Mouse (Mus musculus): ENCODE results near the gene Fam131b. TPM values are rescaled to one million over a fixed set of nuclear protein-coding genes. Genes with fewer than 3 reads are reported as not detected.

Fam131b gene
- polyA plus RNA-seq, 1 experiment from 2014 or later: not detected

DNA sequence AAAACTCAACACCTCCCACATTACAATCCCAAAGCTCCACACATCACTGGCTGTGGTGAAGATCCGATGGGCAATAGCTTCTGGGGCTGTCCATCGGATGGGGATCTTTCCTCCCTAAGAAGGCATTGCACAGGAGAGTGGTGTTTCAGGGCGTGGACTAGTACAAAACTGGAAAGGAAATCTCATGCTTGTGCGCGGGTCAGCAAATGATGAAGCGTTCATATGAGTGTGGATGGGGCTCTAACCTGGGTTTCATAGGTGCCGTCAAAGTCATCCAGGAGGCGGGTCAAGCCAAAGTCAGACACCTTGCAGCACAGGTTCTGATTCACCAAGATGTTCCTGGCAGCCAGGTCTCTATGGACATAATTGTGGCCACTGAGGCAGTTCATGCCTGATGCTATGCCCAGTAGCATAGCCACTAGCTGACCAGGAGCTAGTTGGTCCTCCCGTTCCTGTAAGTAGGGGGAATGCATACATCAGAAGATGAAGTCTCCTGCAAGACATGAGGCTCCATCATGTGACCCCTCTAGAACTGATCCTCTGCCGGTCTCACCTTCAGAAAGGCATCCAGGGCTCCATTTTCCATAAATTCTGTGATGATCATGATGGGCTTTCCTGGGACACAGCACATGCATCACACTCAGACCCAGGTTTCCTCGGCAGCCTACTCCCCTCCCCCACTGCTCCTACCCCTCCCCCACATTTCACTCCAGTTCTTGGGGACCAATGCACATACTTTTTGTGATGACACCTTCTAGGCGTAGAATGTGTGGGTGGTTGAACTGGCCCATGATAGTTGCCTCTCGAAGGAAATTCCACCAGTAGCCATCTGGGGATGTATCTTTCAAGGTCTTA is 36.8 kb upstream of the Fam131b start:
- Histone ChIP-seq H3K4me3 (ENCODE audit: inconsistent target) (no peak overlapping the region), H3K36me3 (ENCODE audit: inconsistent target) (peaks cover 44% of the 10 kb centered on the region)
- WGBS (ENCODE audit: missing documents): 91% methylated on average over 11 of the region's 13 CpGs

DNA sequence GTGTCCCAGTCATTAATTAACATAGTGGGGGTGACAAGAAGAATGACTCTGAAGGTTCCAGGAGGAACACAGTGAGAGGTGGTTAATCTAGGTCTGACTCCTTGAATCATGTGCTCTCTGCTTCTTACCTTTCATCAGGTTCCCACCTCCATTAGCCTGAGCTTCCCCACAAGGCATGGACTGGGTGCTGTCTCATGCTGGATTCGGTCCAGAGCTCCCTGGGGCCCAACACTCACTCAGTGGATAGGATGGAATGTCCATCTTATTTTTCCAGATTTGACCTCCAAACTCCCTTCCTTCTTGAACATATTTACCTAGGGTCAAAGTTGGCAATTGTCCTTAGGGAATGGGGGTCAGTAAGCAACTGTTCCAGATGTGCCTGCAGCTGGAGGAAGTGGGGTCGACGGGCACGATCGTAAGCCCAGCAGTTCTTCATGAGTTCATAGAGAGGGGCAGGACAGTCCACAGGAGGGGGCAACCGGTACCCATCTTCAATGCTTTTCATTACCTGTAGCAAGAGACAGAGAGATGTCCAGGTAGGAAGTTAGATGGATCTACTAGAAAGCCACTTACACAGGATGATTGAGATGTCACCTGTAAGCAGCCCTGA is 35.9 kb upstream of the Fam131b start:
- peaks cover 53% of the 10 kb centered on the region for H3K36me3 ChIP-seq (ENCODE audit: inconsistent target)
- no peaks in the 10 kb centered on the region; the same call in 1 of the 2 replicates for H3K79me2 ChIP-seq (ENCODE audit: inconsistent target)
- no peak overlapping the region for H3K27ac ChIP-seq
- H3K4me3 ChIP-seq (ENCODE audit: inconsistent target): no peak overlapping the region
- WGBS (ENCODE audit: missing documents): 93% methylated on average over 6 of the region's 6 CpGs

More for the DNA sequence above, 36.8 kb upstream of the Fam131b start:
- H3K79me2 ChIP-seq (ENCODE audit: inconsistent target): no peaks in the 10 kb centered on the region; the same call in 1 of the 2 replicates
- no peak overlapping the region for H3K27ac ChIP-seq

DNA sequence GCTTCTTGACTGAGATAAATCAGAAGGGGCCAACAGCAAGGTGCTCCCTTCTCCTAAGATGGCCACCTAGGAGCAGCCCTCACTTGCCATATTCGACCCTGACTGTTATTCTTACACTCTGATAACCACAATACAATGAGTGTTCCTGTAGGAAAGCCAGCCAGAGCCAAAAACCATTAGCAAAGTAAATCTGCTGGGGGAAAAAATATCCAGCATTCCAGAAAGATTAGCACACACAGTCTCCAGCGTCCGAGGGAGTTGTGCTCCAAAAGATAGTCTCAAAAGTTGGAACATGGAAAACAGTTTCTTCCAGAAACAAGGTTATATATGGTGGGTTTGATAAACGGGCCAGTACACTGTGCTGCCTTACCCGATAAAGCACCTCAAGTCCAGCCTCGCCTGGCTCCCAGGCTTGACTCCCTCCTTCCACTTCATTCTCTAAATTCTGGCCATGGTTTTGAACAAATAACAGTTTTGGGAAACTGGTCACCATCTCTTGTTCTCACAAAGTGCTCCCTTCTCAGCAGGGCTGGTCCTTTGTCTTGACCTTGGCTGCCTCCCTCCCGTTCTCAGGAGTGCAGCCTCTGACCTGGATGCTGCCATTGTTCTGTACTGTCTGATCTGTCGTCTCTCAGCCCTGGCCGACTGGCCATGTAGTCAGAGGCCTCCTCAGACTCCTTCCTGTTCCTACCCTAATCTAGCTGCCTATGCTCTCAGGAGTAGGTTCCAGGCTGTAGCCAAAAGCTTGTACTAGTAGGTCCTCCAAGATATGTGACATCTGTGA is 35.1 kb upstream of the Fam131b start:
- Histone ChIP-seq H3K27ac (no peak overlapping the region), H3K79me2 (ENCODE audit: inconsistent target) (peaks cover 6% of the 10 kb centered on the region; the same call in 1 of the 2 replicates), H3K4me3 (ENCODE audit: inconsistent target) (no peak overlapping the region), H3K36me3 (ENCODE audit: inconsistent target) (peaks cover 59% of the 10 kb centered on the region)
- WGBS (ENCODE audit: missing documents): 88% methylated on average over 9 of the region's 9 CpGs

DNA sequence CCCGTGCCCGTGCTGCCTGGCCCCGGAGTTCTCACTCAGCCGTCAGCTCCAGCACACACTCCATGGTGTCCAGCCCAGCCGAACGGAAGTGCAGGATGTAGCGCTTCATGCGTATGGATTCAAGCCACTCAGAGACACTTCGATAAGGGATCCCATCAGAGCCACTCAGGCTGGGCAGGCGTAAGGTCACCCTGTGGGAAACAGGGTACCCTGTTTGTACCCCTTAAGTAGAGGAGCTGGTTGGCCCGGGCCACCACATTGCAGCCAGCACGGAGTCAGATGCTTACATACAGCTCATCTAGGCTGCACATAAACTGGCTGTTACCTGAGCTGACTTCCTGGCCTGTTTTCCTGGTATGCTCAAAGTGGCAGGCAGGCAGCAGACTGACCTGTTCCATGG is 34.5 kb upstream of the Fam131b start:
- Histone ChIP-seq H3K36me3 (ENCODE audit: inconsistent target) (peaks cover 59% of the 10 kb centered on the region), H3K79me2 (ENCODE audit: inconsistent target) (peaks cover 9% of the 10 kb centered on the region; the same call in 1 of the 2 replicates), H3K4me3 (ENCODE audit: inconsistent target) (no peak overlapping the region), H3K27ac (no peak overlapping the region)
- 97% methylated on average over 12 of the region's 12 CpGs for WGBS (ENCODE audit: missing documents)

DNA sequence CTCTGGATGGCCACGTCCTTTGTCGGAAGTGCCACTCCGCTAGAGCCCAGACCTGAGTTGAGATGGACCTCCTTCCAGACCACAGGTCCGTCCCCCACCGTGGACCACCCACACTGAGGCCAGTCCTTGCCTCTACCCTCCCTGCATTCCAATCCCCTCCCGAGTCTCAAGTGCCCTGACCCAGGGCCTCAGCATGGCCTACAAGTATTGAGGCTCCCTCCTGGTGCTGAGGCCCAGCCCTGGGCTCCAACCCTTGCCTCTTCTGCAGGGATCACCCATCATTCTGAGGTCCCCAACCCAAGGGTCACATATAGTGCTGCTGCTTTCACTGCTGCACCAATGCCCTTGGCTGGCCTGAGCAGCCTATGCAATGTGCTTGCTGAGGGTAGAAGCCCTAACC is 33.5 kb upstream of the Fam131b start:
- Histone ChIP-seq H3K79me2 (ENCODE audit: inconsistent target) (peaks cover 9% of the 10 kb centered on the region; the same call in 1 of the 2 replicates), H3K27ac (no peak overlapping the region), H3K36me3 (ENCODE audit: inconsistent target) (peaks cover 59% of the 10 kb centered on the region), H3K4me3 (ENCODE audit: inconsistent target) (no peak overlapping the region)
- WGBS (ENCODE audit: missing documents): 88% methylated on average over 6 of the region's 6 CpGs

DNA sequence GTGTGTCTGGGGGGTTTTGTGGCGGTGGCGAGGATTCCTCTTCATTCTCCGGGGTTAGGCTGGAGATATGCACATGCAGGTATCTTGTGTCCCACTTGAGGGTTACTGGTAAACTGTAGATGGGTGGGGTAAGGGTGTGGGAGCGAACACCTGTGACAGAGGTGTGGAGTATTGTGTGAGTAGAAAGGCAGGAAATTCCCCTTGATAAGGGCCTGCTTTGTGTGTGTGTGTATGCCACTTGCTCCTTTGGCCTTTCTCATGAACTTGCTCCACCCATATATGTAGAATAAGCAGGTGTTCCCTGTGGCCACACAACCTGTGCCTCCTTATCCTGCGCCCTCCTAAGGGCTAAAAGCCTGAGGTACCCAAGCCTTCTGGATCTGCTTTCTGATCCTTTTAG is 32.5 kb upstream of the Fam131b start:
- no peak overlapping the region for H3K4me3 ChIP-seq (ENCODE audit: inconsistent target)
- 100% methylated on average over 5 of the region's 5 CpGs for WGBS (ENCODE audit: missing documents)
- H3K36me3 ChIP-seq (ENCODE audit: inconsistent target): peaks cover 59% of the 10 kb centered on the region
- no peak overlapping the region for H3K27ac ChIP-seq
- H3K79me2 ChIP-seq (ENCODE audit: inconsistent target): peaks cover 11% of the 10 kb centered on the region; the same call in 1 of the 2 replicates

DNA sequence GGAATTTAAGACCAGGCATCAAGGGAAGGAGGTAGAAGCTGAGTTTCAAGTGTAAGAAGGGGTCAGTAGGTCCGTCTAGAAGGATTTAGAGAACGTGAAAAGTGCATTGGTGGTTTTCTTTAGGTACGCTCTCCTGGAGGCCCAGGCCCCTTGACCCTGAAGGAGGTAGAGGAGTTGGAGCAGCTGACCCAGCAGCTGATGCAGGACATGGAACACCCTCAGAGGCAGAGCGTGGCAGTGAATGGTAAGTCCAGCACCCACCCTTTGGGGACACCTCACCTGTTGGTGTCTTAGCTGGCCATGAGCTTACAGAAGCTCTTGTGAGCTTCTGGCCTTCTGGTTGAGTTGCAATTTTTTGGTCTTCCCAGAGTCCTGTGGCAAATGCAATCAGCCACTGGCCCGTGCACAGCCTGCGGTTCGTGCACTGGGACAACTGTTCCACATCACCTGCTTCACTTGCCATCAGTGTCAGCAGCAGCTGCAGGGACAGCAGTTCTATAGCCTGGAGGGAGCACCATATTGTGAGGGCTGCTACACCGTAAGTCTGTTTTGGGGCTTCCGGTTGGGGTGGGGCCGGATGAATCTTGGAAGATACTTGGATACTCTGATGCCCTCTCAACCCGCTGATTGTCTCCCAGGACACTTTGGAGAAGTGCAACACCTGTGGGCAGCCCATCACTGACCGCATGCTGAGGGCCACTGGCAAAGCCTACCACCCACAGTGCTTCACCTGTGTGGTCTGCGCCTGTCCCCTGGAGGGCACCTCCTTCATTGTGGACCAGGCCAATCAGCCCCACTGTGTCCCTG is 31.6 kb upstream of the Fam131b start:
- Histone ChIP-seq H3K36me3 (ENCODE audit: inconsistent target) (peaks cover 59% of the 10 kb centered on the region), H3K27ac (no peak overlapping the region), H3K4me3 (ENCODE audit: inconsistent target) (no peak overlapping the region), H3K79me2 (ENCODE audit: inconsistent target) (peaks cover 20% of the 10 kb centered on the region)
- 92% methylated on average over 13 of the region's 13 CpGs for WGBS (ENCODE audit: missing documents)

DNA sequence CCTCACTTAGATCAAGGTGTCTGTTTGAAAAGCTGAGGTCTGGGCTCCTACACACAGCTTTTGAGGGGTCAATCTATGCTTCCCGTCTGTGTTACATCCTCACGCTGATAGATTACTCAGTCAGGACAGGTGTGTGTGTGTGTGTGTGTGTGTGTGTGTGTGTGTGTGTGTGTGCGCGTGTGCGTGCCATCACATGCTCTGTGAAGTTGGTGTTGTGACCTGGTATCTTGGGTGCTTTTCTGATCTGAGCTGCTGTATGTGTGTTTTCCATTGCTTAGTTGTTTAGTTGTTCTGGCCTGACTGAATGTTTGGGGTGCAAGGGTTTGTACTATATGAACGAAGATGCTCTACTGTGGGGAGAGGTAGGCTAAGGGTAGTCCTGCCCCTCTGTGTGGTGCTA is 30.9 kb upstream of the Fam131b start:
- Histone ChIP-seq H3K36me3 (ENCODE audit: inconsistent target) (peaks cover 56% of the 10 kb centered on the region), H3K79me2 (ENCODE audit: inconsistent target) (peaks cover 26% of the 10 kb centered on the region), H3K4me3 (ENCODE audit: inconsistent target) (no peak overlapping the region), H3K27ac (no peak overlapping the region)
- WGBS (ENCODE audit: missing documents): 92% methylated on average over 6 of the region's 6 CpGs

DNA sequence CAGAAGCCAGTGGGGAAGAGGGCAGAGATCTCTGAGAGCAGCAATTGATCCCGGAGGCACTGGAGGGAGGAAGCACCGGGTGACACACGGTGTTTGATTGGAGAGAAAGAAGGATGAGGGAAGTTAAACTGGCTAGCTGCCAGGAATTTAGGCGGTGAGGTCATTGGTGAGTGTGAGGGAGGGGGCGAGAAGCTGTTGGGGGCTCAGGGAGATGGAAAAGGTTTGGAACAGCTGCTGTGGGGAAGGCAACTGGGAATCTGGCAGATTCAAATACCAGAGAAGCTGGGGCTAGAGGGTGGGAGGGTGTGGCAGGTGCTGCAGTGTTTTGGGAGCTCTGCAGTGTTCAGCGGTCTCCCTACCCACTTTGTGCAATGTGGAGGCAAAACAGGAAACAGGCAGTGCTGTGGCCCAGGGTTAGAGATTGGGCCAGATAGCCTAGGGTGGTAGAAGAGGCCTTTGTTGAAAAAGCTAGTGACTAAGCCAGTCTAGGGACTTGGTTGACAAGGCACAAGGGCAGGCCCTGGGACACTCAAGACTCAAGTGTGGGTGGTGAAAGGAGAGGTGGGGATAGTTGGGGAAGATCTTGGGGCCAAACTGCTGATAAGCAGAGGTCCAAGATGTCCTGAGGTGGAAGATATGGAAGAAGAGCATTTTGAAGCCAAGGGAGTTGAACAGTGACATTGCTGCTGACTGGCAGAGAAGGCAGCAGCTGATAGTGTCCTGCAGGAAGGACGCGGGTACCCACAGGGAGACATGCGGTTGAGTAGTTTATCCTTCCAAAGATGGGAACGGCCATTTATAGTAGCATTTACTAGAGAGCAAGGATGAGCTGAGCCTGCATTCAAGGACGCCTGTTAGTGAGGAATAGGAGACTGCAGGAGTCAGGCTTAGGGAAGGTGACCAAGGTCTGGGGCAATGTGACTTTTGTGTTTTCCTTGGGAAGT is 29.9 kb upstream of the Fam131b start:
- WGBS (ENCODE audit: missing documents): 15% methylated on average over 11 of the region's 11 CpGs
- no peak overlapping the region for H3K4me3 ChIP-seq (ENCODE audit: inconsistent target)
- peak overlapping the region; percentile 81 for H3K27ac ChIP-seq
- peaks cover 29% of the 10 kb centered on the region for H3K79me2 ChIP-seq (ENCODE audit: inconsistent target)
- H3K36me3 ChIP-seq (ENCODE audit: inconsistent target): peaks cover 46% of the 10 kb centered on the region

DNA sequence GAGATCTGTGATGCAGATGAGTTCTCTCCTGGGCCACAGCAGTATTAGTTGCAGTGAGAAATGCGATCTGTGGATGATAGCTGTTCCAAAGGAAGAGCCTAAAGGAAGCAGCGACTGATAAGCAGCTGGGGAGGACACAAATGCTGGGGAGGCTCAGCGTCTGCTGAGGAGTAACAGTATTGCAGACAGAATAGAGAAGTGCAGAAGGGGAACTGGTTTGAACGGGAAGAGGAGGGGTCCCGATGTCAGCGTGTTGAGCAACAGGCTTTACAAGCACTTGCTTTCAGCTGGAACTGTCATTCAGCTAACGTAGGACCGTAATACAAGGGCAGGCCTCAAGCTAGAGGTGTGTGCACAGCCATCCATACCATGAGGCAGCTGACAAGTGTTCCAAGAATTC is 28.7 kb upstream of the Fam131b start:
- peaks cover 29% of the 10 kb centered on the region for H3K79me2 ChIP-seq (ENCODE audit: inconsistent target)
- no peak overlapping the region for H3K4me3 ChIP-seq (ENCODE audit: inconsistent target)
- H3K27ac ChIP-seq: peak overlapping the region; percentile 81
- 0% methylated on average over 8 of the region's 8 CpGs for WGBS (ENCODE audit: missing documents)
- H3K36me3 ChIP-seq (ENCODE audit: inconsistent target): peaks cover 35% of the 10 kb centered on the region

DNA sequence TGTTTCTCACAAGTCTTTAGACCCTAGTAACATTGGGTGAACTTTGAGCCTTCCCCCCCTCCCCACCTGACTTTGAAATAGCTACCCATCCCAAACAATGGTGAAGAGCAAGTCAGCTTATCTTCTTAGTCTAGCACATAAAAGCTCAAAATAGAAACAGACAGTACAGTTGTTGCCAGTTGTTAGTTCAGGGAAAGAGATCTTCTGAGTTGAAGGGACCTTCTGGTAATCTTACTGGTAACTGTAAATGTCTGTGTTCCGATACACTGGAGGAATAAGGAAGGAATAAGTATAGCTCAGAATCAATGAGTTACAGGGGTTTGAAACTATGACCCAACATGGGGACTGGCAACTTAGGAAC is 28.0 kb upstream of the Fam131b start:
- Histone ChIP-seq H3K79me2 (ENCODE audit: inconsistent target) (peaks cover 29% of the 10 kb centered on the region), H3K4me3 (ENCODE audit: inconsistent target) (no peak overlapping the region; the same call in 1 of the 2 replicates), H3K27ac (peak overlapping the region; percentile 81), H3K36me3 (ENCODE audit: inconsistent target) (peaks cover 28% of the 10 kb centered on the region)
- WGBS (ENCODE audit: missing documents): 73% methylated on average over 1 of the region's 1 CpGs

DNA sequence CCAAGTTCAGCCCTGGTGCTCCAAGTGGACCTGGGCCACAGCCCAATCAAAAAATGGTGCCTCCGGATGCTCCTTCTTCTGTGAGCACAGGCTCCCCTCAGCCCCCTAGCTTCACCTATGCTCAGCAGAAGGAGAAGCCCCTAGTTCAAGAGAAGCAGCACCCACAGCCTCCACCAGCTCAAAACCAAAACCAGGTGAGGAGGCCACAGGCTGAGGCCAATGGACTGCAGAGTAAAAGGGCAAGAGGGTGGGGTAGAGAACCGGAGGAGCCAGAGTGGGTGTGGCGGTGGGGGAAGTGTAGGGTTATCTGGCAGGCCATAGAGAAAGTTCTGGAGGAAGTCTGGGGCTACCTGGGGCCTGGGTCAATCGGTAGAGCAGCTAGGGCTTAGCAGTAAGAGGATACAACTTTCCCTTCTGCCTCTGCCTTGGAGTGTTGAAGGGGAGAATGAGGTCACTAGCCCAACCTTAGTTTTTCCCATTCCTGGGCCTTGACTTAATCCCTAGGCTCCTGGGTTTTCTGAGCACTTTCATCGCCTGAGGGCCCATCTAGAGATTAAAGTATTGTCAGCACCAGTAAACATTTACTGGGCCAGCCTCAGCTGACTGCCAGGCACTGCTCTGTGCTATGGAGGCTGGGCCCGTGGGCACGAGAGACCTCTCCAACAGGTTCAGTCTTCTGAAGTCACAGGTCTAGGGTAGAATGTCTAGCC is 27.5 kb upstream of the Fam131b start:
- Histone ChIP-seq H3K27ac (peak overlapping the region; percentile 81), H3K36me3 (ENCODE audit: inconsistent target) (peaks cover 22% of the 10 kb centered on the region), H3K79me2 (ENCODE audit: inconsistent target) (peaks cover 29% of the 10 kb centered on the region), H3K4me3 (ENCODE audit: inconsistent target) (peak overlapping the region; percentile 83)
- WGBS (ENCODE audit: missing documents): 38% methylated on average over 7 of the region's 7 CpGs
